Mouse (Mus musculus): Measurements from ENCODE around the gene Tmem217.
"Not testable (repeated sequence)": the region's sequence is repeated elsewhere in the genome, so short reads cannot be mapped to it uniquely, and the experiment has no call there.

Gene Tmem217

GRCm38 (mm10) chr17:29500802-29501469 is 51.2 kb downstream of the Tmem217 start:
- DNase-seq, result no peak

DNA sequence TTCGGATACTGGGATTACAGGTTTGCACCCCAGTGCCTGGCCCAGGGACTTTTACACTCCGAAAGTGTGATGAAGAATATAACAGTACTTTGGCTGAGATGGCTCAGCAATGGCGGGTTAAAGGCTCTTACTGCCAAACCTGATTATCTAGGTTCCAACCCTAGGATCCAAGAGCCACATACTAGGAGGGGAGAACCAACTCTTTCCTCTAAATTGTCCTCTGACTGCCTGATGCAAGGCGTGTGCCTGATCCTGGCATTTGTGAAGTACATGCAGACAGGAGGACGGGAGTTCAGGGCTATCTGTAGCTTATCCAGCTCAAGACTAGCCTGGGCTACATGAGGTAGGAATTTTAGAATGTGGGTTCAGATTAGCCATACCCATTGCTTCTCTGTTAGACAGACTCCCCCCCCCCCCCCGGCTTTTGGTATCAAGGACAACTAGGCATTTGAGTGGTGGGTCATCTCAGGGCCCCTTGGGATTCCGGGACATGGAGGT is 51.9 kb downstream of the Tmem217 start:
- no peak for DNase-seq

DNA sequence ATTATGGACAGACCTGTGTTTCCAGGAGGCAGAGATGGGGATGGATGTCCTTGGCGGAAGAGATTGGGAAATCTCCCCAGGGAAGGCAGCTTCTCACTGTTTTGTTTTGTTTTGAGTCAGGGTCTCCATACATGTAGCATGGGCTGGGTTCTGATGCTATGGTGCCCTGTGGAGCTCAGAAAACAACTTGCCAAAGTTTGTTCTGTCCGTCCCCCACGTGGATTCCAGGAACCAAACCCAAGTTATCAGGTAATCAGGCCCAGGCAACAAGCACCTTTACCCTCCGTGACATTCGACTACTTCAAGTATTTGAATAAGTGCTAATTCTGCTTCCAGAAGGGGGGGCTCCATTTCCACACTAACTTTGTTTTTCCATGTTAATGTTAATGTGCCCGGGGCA is 52.7 kb downstream of the Tmem217 start:
- no peak for DNase-seq

DNA sequence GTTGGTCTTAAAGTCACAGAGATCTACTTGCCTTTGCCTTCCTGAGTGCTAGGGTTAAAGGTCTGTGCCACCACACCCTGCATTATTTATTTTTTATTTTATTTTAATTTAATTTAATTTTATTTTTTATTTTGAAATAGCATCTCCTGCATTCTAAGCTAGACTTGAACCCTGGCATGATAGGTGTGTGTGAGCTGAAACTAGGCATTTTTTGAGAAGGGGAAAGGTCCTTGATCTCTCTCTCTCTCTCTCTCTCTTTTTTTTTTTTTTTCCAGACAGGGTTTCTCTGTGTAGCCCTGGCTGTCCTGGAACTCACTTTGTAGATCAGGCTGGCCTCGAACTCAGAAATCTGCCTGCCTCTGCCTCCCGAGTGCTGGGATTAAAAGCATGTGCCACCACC is 53.2 kb downstream of the Tmem217 start:
- not testable (repeated sequence) for DNase-seq

- DNase-seq, result no peak
Measured at GRCm38 (mm10) chr17:29498028-29498427, 54.2 kb downstream of the Tmem217 start.

GRCm38 (mm10) chr17:29497481-29497880 is 54.7 kb downstream of the Tmem217 start:
- not testable (repeated sequence) for DNase-seq

GRCm38 (mm10) chr17:29497071-29497354 is 55.2 kb downstream of the Tmem217 start:
- no peak for DNase-seq

DNA sequence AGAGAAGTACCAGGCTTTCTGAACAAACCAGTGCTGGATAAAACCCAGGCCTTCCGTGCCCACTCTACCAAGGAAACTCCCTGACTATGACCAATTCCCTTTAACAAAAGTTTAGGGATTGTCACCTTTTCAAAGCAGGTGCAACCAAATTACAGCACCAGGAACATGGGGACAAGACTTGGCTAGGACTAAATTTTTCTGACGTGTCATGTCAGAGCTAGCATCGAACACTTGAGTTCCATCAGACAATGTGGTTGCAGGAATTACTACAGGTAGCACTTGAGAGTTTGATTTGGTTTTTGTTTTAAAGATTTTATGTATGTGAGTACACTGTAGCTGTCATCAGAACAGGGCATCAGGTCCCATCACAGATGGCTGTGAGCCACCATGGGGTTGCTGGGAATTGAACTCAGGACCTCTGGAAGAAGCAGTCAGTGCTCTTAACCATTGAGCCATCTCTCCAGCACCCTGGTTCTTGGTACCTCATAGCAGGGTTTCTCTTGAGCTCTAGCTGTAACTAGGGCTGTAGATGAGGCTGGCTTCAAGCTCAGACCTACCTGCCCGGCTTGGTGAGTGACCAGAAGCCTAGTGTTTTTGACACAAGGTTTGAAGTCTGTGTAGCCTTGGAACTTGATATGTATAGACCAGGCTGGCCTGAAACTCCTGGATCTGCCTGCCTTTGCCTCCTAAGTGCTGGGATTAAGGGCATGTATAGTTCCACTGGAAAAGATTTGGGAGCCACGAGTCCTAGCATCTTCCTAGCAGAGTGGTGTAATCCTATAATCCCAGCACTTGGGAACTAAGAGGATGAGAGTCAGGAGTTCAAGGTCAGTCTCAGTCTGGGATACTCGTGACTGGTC is 55.7 kb downstream of the Tmem217 start:
- DNase-seq, result no peak

DNA sequence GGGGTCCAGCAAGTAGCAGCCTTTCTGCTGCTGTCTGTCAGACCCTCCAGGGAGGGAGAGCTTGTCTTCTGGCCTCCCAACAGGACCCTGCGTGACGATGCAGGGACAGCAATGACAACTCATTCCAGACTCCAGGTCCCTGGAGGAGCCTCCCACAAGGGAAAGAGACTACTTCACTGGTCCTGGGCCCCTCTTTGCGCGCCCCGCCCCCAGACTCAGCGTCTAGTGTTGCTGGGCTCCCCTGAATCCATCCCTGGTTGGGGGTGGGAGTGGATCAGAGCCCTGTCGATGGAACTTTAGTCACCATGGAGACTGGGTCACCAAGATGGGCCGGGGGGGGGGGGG is 57.5 kb downstream of the Tmem217 start:
- DNase-seq, result no peak

DNA sequence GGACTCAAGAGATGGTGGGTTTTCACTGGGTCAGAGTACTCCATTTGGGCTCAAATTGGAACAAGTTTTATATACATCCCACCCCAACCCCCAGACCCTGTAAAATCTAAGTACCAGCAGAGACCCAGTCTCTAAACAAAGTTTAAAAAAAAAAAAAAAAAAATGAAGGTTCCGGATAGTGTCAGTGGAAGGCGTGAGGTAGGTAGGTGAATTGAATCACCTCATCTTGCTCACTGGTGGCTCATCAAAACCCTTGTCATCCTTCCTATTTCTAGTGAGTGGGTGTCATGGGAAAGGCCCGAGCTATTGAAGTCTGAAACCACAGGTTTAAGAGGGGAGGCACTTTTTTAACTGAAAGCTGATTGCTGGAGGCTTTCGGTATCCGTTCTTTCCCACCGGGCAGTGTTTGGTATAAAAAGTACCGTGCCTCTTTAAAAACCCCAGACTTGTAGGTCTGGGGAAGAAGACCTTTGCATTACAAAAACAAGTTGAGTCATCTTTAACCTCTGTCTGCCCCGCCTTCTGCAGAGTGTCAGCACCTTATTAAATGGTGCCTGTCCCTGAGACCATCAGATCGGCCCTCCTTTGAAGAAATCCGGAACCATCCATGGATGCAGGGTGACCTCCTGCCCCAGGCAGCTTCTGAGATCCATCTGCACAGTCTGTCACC is 58.0 kb downstream of the Tmem217 start:
- DNase-seq, result no peak

GRCm38 (mm10) chr17:29493461-29493980 is 58.7 kb downstream of the Tmem217 start:
- DNase-seq, result no peak

GRCm38 (mm10) chr17:29492269-29493191 is 59.7 kb downstream of the Tmem217 start:
- DNase-seq, result peak; percentile 77

DNA sequence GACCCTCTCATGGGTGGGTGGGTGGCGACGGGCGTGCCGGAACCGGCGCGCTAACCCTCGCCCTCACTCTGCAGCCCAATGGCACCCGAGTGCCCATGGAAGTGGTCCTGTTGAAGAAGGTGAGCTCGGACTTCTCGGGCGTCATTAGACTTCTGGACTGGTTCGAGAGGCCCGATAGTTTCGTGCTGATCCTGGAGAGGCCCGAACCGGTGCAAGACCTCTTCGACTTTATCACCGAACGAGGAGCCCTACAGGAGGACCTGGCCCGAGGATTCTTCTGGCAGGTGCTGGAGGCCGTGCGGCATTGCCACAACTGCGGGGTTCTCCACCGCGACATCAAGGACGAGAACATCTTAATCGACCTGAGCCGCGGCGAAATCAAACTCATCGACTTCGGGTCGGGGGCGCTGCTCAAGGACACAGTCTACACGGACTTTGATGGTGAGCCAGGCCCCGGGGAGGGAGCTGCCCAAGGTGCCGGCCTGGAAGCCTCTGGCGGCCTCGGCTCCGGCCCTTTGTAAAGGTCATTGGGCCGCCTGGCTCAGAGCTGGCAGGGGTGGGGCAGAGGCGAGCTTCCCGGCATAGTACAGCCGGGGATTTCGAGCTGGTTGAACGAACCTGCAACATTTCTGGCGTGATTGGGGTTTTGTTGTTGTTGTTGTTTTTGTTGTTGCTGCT is 60.5 kb downstream of the Tmem217 start:
- peak; percentile 84 for DNase-seq

GRCm38 (mm10) chr17:29490713-29491581 is 61.2 kb downstream of the Tmem217 start, which contains the start of gene Pim1:
Gene Pim1, plus strand, starts transcription at chr17:29490753.
- no peak for DNase-seq

DNA sequence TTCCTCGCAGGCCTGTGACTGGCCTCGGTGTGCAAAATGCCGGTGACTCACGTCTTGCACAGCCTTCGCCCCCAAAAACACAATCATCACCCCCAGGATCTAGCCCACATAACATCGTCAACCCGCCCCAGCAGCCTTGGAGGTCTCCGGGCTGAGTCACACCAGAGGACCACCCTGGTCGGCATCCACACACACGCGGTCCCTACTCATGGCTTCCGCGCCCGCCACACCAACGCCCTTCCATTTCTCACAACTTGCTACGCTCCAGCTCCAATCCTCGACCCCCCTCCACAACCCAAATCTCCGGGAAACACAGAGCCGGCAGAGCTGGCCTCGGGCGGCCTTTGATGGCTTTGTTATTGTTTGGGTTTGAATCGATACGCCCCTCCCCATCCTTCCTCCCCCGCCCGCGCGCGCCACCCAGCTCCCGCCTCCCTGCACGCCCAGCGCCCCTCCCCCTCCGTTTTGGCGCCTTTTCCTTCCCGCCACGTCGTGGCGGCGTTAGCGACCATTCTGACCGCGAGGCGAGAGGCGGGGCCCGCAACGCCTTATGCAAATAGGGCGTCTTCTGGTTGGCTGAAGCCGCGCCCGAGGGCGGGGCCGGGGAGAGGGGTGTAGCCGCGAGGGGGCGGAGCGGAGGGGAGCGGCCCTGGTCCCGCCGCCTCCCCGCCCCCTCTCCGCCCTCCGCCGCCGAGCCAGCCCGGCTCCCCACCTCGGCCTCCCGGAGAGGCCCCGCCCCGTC is 62.0 kb downstream of the Tmem217 start:
- peak; percentile 98 for DNase-seq

- peak; percentile 50 for DNase-seq
Measured at GRCm38 (mm10) chr17:29488978-29489970, 62.9 kb downstream of the Tmem217 start.

DNA sequence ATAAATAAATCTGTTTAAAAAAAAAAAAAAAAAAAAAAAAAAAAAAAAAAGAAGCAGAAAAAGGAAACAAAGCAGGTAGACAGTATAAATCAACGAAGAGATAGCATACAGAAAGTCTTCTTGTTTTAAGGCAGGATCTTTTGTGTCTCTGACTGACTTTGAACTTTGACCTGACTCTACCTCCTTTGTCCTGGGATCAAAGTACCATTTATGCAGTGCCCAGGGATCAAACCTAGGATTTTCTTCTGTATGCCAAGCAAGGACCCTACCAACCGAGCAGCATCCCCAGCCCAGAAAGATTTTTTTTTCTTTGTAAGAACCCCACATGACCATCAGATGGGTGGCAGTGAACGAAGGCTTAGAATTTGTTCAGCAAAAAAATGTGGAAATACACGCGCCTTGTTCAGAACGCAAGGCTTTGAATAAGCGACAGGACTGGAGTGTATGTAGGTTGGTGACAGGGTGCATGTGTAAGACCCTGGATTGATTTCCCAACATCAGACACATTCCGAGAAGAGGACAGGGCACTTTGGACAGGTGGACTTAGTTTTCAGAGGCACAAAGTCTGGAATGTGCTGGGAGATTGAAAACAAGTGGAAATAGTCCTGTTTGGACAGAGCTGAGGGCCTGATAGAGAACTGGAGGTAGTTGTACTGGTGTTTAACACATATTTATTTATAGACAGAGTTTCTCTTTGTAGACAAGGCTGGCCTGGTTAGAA is 63.8 kb downstream of the Tmem217 start:
- peak; percentile 59 for DNase-seq
